Mouse (Mus musculus) MEL (cell line): ENCODE measurements around the gene Fto. TPM values are rescaled to one million over a fixed set of nuclear protein-coding genes. Genes with fewer than 3 reads are reported as not detected.

Experiments
- DNase-seq: peaks from one replicate; pipeline ENCODE4 v3.0.0; 2011; ENCODE audit warnings: low read depth, low spot score
- H3K27ac ChIP-seq: 2 replicates; pipeline ENCODE4 v1.5.1; 2012; ENCODE audit warnings: low read depth, mild to moderate bottlenecking, control low read depth, low read length, moderate library complexity; ENCODE audit not compliant: control insufficient read depth
- H3K27me3 ChIP-seq, 2 experiments: fragments of 150-350 bp in 1 of 2; sonication (generic) in 1 of 2; 2 replicates each; pipeline ENCODE4 v1.6.1; 2012; ENCODE audit warnings: low read length in 2 of 2, mild to moderate bottlenecking in 2 of 2, improper control_type of control experiment in 1 of 2, moderate library complexity in 1 of 2; ENCODE audit not compliant: insufficient read depth in 2 of 2, control insufficient read depth in 1 of 2
- H3K36me3 ChIP-seq, 2 experiments: 2 replicates each; pipeline ENCODE4 v1.6.1; 2012 to 2014; ENCODE audit warnings: low read length in 2 of 2, improper control_type of control experiment in 1 of 2, inconsistent platforms in 1 of 2, mild to moderate bottlenecking in 1 of 2; ENCODE audit not compliant: insufficient read depth in 2 of 2, control insufficient read depth in 1 of 2
- H3K4me1 ChIP-seq, 2 experiments: fragments of 150-350 bp in 1 of 2; sonication (generic) in 1 of 2; 2 replicates each; pipeline ENCODE4 v1.6.1; 2012; ENCODE audit warnings: low read length in 2 of 2, improper control_type of control experiment in 1 of 2, mild to moderate bottlenecking in 1 of 2; ENCODE audit not compliant: insufficient read depth in 2 of 2, control insufficient read depth in 1 of 2
- H3K4me3 ChIP-seq, 2 experiments: fragments of 150-350 bp in 1 of 2; sonication (generic) in 1 of 2; 2 replicates each; pipeline ENCODE4 v1.5.1; 2012; ENCODE audit warnings: low read depth in 2 of 2, low read length in 2 of 2, mild to moderate bottlenecking in 2 of 2, moderate library complexity in 2 of 2, control low read depth in 1 of 2, improper control_type of control experiment in 1 of 2; ENCODE audit not compliant: control insufficient read depth in 1 of 2, insufficient read depth in 1 of 2
- H3K79me2 ChIP-seq: 2 replicates; pipeline ENCODE4 v1.6.1; 2012; ENCODE audit warnings: mild to moderate bottlenecking, low read length, moderate library complexity; ENCODE audit not compliant: control insufficient read depth, poor library complexity, insufficient read depth
- H3K9ac ChIP-seq: 2 replicates; pipeline ENCODE4 v1.6.1; 2012; ENCODE audit warnings: low read depth, mild to moderate bottlenecking, control low read depth, low read length, moderate library complexity; ENCODE audit not compliant: control insufficient read depth, poor library complexity, severe bottlenecking
- H3K9me3 ChIP-seq: fragments of 150-350 bp; sonication (generic); replicated peaks from 2 replicates; pipeline ENCODE4 v1.6.1; 2012; ENCODE audit warnings: mild to moderate bottlenecking, low read length, improper control_type of control experiment, moderate library complexity; ENCODE audit not compliant: insufficient read depth
- CTCF ChIP-seq, 3 experiments: IDR thresholded peaks in 2 of 3; conservative IDR thresholded peaks in 1 of 3; 2 replicates each; pipeline ENCODE4 v1.5.1; 2011 to 2012; ENCODE audit warnings: low read length in 3 of 3, low read depth in 2 of 3, mild to moderate bottlenecking in 2 of 3, improper control_type of control experiment in 1 of 3, inconsistent platforms in 1 of 3, mixed read lengths in 1 of 3, moderate library complexity in 1 of 3; ENCODE audit not compliant: control insufficient read depth in 1 of 3, insufficient read depth in 1 of 3, poor library complexity in 1 of 3, severe bottlenecking in 1 of 3
- ELF1 ChIP-seq: IDR thresholded peaks from 2 replicates; pipeline ENCODE4 v1.6.1; 2014; ENCODE audit warnings: low read depth, mild to moderate bottlenecking, inconsistent platforms, low read length, improper control_type of control experiment, moderate library complexity
- GABPA ChIP-seq: IDR thresholded peaks from 2 replicates; pipeline ENCODE4 v1.6.1; 2012; ENCODE audit warnings: low read depth, mild to moderate bottlenecking, inconsistent platforms, low read length, improper control_type of control experiment, moderate library complexity
- HCFC1 ChIP-seq: IDR thresholded peaks from 2 replicates; pipeline ENCODE4 v1.6.1; 2012; ENCODE audit warnings: low read depth, mild to moderate bottlenecking, inconsistent platforms, low read length, improper control_type of control experiment, moderate library complexity
- MAFK ChIP-seq: IDR thresholded peaks from 2 replicates; pipeline ENCODE4 v1.6.1; 2011; ENCODE audit warnings: low read depth, mild to moderate bottlenecking, low read length, improper control_type of control experiment, borderline replicate concordance
- MAX ChIP-seq: IDR thresholded peaks from 2 replicates; pipeline ENCODE4 v1.6.1; 2011; ENCODE audit warnings: low read length, improper control_type of control experiment
- POLR2A ChIP-seq, 2 experiments: IDR thresholded peaks; 2 replicates each; pipeline ENCODE4 v1.6.1; 2011 to 2012; ENCODE audit warnings: low read length in 2 of 2, mild to moderate bottlenecking in 2 of 2, control low read depth in 1 of 2, improper control_type of control experiment in 1 of 2, low read depth in 1 of 2, moderate library complexity in 1 of 2; ENCODE audit not compliant: control insufficient read depth in 1 of 2, insufficient read depth in 1 of 2, poor library complexity in 1 of 2
- RAD21 ChIP-seq: IDR thresholded peaks from 2 replicates; pipeline ENCODE4 v1.6.1; 2011; ENCODE audit warnings: mild to moderate bottlenecking, low read depth, low read length, improper control_type of control experiment
- SMC3 ChIP-seq: IDR thresholded peaks from 2 replicates; pipeline ENCODE4 v1.6.1; 2011; ENCODE audit warnings: low read depth, low read length, improper control_type of control experiment
- UBTF ChIP-seq: IDR thresholded peaks from 2 replicates; pipeline ENCODE4 v1.6.1; 2012; ENCODE audit warnings: low read depth, mild to moderate bottlenecking, inconsistent platforms, low read length, improper control_type of control experiment, moderate library complexity, borderline replicate concordance; ENCODE audit not compliant: insufficient read depth
- USF1 ChIP-seq: IDR thresholded peaks from 2 replicates; pipeline ENCODE4 v1.6.1; 2014; ENCODE audit warnings: low read depth, mild to moderate bottlenecking, inconsistent platforms, low read length, improper control_type of control experiment, moderate library complexity
- polyA plus RNA-seq, 2 experiments: library from polyadenylated mRNA; stranded (reverse) in 1 of 2; unstranded in 1 of 2; fragments of >175 nt in 1 of 2; fragments of >200 nt in 1 of 2; gene quantifications; 2 replicates each; pipeline versions ENCODE4 v1.2.1 to v1.2.4; 2012; ENCODE audit warnings: low replicate concordance in 2 of 2, low read depth in 1 of 2; ENCODE audit not compliant: insufficient read length in 2 of 2, insufficient read depth in 1 of 2, missing spikeins in 1 of 2
- total RNA-seq: library from RNA; depleted of rRNA; stranded (reverse); fragments of 300-350 nt; gene quantifications from 2 replicates; pipeline ENCODE4 v1.2.3, GENCODE M21; 2012

Fto gene
- total and polyA plus RNA-seq, 3 experiments, result 13.5 to 41.1 TPM; not detected in 1

GRCm38 (mm10) chr8:91276337-91276736, 37.0 kb upstream of the Fto start:
- Histone ChIP-seq H3K27me3 (no peaks in the 10 kb centered on the region), H3K9me3 (no peaks in the 10 kb centered on the region; the same call in 1 of the 2 replicates), H3K4me3 (no peak overlapping the region), H3K79me2 (no peaks in the 10 kb centered on the region), H3K27ac (no peak overlapping the region), H3K36me3 (peaks cover 0 to 8% of the 10 kb centered on the region in 2 experiments; a peak in 2 of 4 replicates), H3K4me1 (peaks cover 6 to 9% of the 10 kb centered on the region in 2 experiments), H3K9ac (no peak overlapping the region)
- TF ChIP-seq HCFC1 (no peak), USF1 (no peak), RAD21 (peak; percentile 33), CTCF (IDR thresholded peaks at IDR 0.05 in 2 of 3, conservative IDR thresholded peaks at IDR 0.05 in 1 of 3; ENCODE audit: control insufficient read depth in 1 of 3, insufficient read depth in 1 of 3, low read depth in 2 of 3, low read length in 3 of 3, poor library complexity in 1 of 3, severe bottlenecking in 1 of 3) (peak; percentile 44 to 67 (median 55)), POLR2A (IDR thresholded peaks at IDR 0.05; ENCODE audit: control insufficient read depth in 1 of 2, insufficient read depth in 1 of 2, low read depth in 1 of 2, low read length in 2 of 2, poor library complexity in 1 of 2) (no peak), GABPA (no peak), MAX (peak; percentile 36; the same call in 1 of the 2 replicates)
- peak; percentile 54 for DNase-seq

GRCm38 (mm10) chr8:91278060-91278459, 35.3 kb upstream of the Fto start:
- peaks cover 15 to 17% of the 10 kb centered on the region in 2 experiments for H3K4me1 ChIP-seq
- H3K27ac ChIP-seq, result no peak overlapping the region
- no peaks in the 10 kb centered on the region for H3K27me3 ChIP-seq
- H3K79me2 ChIP-seq, result no peaks in the 10 kb centered on the region
- H3K9ac ChIP-seq, result no peak overlapping the region
- no peaks in the 10 kb centered on the region; the same call in 1 of the 2 replicates for H3K9me3 ChIP-seq
- no peak for DNase-seq
- TF ChIP-seq SMC3, result no peak
- no peak for TF ChIP-seq ELF1
- TF ChIP-seq CTCF (IDR thresholded peaks at IDR 0.05 in 2 of 3, conservative IDR thresholded peaks at IDR 0.05 in 1 of 3; ENCODE audit: control insufficient read depth in 1 of 3, insufficient read depth in 1 of 3, low read depth in 2 of 3, low read length in 3 of 3, poor library complexity in 1 of 3, severe bottlenecking in 1 of 3), result no peak
- TF ChIP-seq, all 39 proteins: peak for 0
- Histone ChIP-seq H3K36me3 (peaks cover 0 to 19% of the 10 kb centered on the region in 2 experiments; a peak in 2 of 4 replicates), H3K4me3 (no peak overlapping the region)

- Histone ChIP-seq H3K9me3 (no peaks in the 10 kb centered on the region; the same call in 1 of the 2 replicates), H3K79me2 (no peaks in the 10 kb centered on the region), H3K4me3 (no peak overlapping the region), H3K36me3 (peaks cover 0 to 30% of the 10 kb centered on the region in 2 experiments; a peak in 2 of 4 replicates), H3K27me3 (no peaks in the 10 kb centered on the region), H3K4me1 (peaks cover 22 to 33% of the 10 kb centered on the region in 2 experiments), H3K27ac (peak overlapping the region; percentile 92), H3K9ac (no peak overlapping the region)
- DNase-seq, result no peak
- TF ChIP-seq MAFK (peak; percentile 86), UBTF (no peak)
Measured at GRCm38 (mm10) chr8:91280467-91281212, 32.7 kb upstream of the Fto start.
